Mouse (Mus musculus) bone marrow macrophage, adult 2 months (primary cell): Measurements from ENCODE around the gene Tspan9.

Experiments
- CTCF ChIP-seq: IDR thresholded peaks from 2 replicates; pipeline ENCODE4 v1.5.1; 2012; ENCODE audit warnings: low read depth, mild to moderate bottlenecking, low read length, moderate library complexity
- POLR2A ChIP-seq: IDR thresholded peaks from 2 replicates; pipeline ENCODE4 v1.6.1; 2012; ENCODE audit warnings: mild to moderate bottlenecking, low read depth, low read length, borderline replicate concordance

- TF ChIP-seq CTCF, result no peak
- TF ChIP-seq POLR2A, result no peak
These were observed 112.9 kb downstream of the Tspan9 start for GRCm38 (mm10) chr6:128030475-128030874.
